Mouse (Mus musculus) B cell, adult (primary cell): ENCODE measurements around the gene Gm29666. TPM values are rescaled to one million over a fixed set of nuclear protein-coding genes. Genes with fewer than 3 reads are reported as not detected.

Experiments used
- total RNA-seq: library from RNA; stranded (reverse); gene quantifications from 4 replicates; pipeline ENCODE4 v1.2.4, GENCODE M21; 2023; ENCODE audit not compliant: inconsistent age

The Gm29666 gene
- total RNA-seq = 0.69 to 1.1 TPM (median 0.86 TPM) in 4 replicates

GRCm38 (mm10) chr15:84919938-84920337, at the start of gene Gm29666:
TSS of gene Gm29666 (minus strand) at chr15:84920038.

GRCm38 (mm10) chr15:84922884-84923507, 3.2 kb upstream of the Gm29666 start, which contains the start of gene Nup50:
TSS of gene Nup50 (plus strand) at chr15:84923411.

Other genes starting within 250 kb of the Gm29666 start
- gene Arhgap8, start 200.0 kb downstream of the Gm29666 start, total RNA-seq = 0.87 to 2.9 TPM (median 1.7 TPM) in 4 replicates
- 0.57 to 1.9 TPM (median 1.5 TPM) in 4 replicates for gene Phf21b, start 64.0 kb downstream of the Gm29666 start, total RNA-seq
- 53.0 to 58.3 TPM (median 53.5 TPM) in 4 replicates for gene Nup50, start 3.4 kb upstream of the Gm29666 start, total RNA-seq
- gene 5031439G07Rik, start 68.5 kb upstream of the Gm29666 start, total RNA-seq = 74.6 to 97.7 TPM (median 77.9 TPM) in 4 replicates
- not detected in 4 replicates for gene Upk3a, start 97.1 kb upstream of the Gm29666 start, total RNA-seq
- gene Fam118a, start 108.9 kb upstream of the Gm29666 start, total RNA-seq = 19.6 to 26.2 TPM (median 20.7 TPM) in 4 replicates
- gene Smc1b, start 211.9 kb upstream of the Gm29666 start, total RNA-seq = not detected in 4 replicates
- not detected in 4 replicates for gene Ribc2, start 212.0 kb upstream of the Gm29666 start, total RNA-seq